Mouse (Mus musculus) embryonic facial prominence, embryonic 11.5 days (tissue): Measurements from ENCODE around the gene Mmp14. TPM values are rescaled to one million over a fixed set of nuclear protein-coding genes. Genes with fewer than 3 reads are reported as not detected.

Source experiments
- ATAC-seq: fragments of 200-750 bp; cut with Nextera tagmentation; replicated peaks from 2 replicates; pipeline ENCODE4 v1.8.0; 2017; ENCODE audit warnings: low read depth; ENCODE audit not compliant: insufficient number of reproducible peaks, low FRiP score, low TSS enrichment
- DNase-seq: peaks from one replicate; pipeline ENCODE4 v3.0.0-alpha.2; 2015; ENCODE audit warnings: low spot score
- H3K27ac ChIP-seq: fragments of 300-500 bp; sonication (generic); replicated peaks from 2 replicates; pipeline ENCODE4 v1.5.1; 2014; ENCODE audit warnings: mild to moderate bottlenecking, low read depth, low read length, control low read depth
- H3K27me3 ChIP-seq: fragments of 300-500 bp; sonication (generic); 2 replicates; pipeline ENCODE4 v1.6.1; 2014; ENCODE audit warnings: mild to moderate bottlenecking, low read length, moderate library complexity, mixed read lengths; ENCODE audit not compliant: control insufficient read depth, insufficient read depth
- H3K36me3 ChIP-seq: fragments of 300-500 bp; sonication (generic); replicated peaks from 2 replicates; pipeline ENCODE4 v1.6.1; 2014; ENCODE audit warnings: low read depth, mild to moderate bottlenecking, low read length, moderate library complexity, mixed read lengths; ENCODE audit not compliant: control insufficient read depth, insufficient read depth
- H3K4me1 ChIP-seq: fragments of 300-500 bp; sonication (generic); 2 replicates; pipeline ENCODE4 v1.6.1; 2014; ENCODE audit warnings: low read length, mixed read lengths; ENCODE audit not compliant: control insufficient read depth, insufficient read depth
- H3K4me2 ChIP-seq: fragments of 300-500 bp; sonication (generic); 2 replicates; pipeline ENCODE4 v1.6.1; 2014; ENCODE audit warnings: low read depth, mild to moderate bottlenecking, control low read depth, low read length, moderate library complexity
- H3K4me3 ChIP-seq: fragments of 300-500 bp; sonication (generic); 2 replicates; pipeline ENCODE4 v1.5.1; 2014; ENCODE audit warnings: low read depth, low read length, control low read depth
- H3K9ac ChIP-seq: fragments of 300-500 bp; sonication (generic); replicated peaks from 2 replicates; pipeline ENCODE4 v1.6.1; 2014; ENCODE audit warnings: mild to moderate bottlenecking, control low read depth, low read length
- H3K9me3 ChIP-seq: fragments of 300-500 bp; sonication (generic); replicated peaks from 2 replicates; pipeline ENCODE4 v1.6.1; 2016; ENCODE audit warnings: mild to moderate bottlenecking, low read length, inconsistent platforms, mixed read lengths; ENCODE audit not compliant: control insufficient read depth
- WGBS: fragments of 180-500 bp; shearing (Covaris S2); extraction: QIAGEN DNeasy Blood & Tissue Kit; methylation state at CpG from one replicate; pipeline ENCODE4 v1.1.7; 2014; 5-methylcytosine and 5-hydroxymethylcytosine counted together
- polyA plus RNA-seq: library from polyadenylated mRNA; unstranded; fragments of >200 nt; fragmentation: Nextera tagmentation; extraction: Ambion mirVana; gene quantifications from 2 replicates; pipeline ENCODE4 v1.2.1, GENCODE M21; 2014

Gene Mmp14
- polyA plus RNA-seq, 1 experiment from 2014 or later, result 91.1 TPM

- Histone ChIP-seq H3K9me3 (no peaks in the 10 kb centered on the region), H3K27ac (no peak overlapping the region), H3K27me3 (peaks cover 10% of the 10 kb centered on the region; the same call in 1 of the 2 replicates), H3K36me3 (no peaks in the 10 kb centered on the region), H3K4me2 (no peak overlapping the region), H3K9ac (no peak overlapping the region), H3K4me1 (peaks cover 4% of the 10 kb centered on the region), H3K4me3 (no peak overlapping the region)
- WGBS, result 60% methylated on average over 4 of the region's 4 CpGs
- ATAC-seq (no peak), DNase-seq (no peak)
These were observed 14.6 kb upstream of the Mmp14 start for GRCm38 (mm10) chr14:54416830-54417229.

GRCm38 (mm10) chr14:54417623-54418081 is 13.8 kb upstream of the Mmp14 start, which contains the start of gene Slc7a7:
Gene Slc7a7, minus strand, starts transcription at chr14:54417780.
- DNase-seq, result peak; percentile 54
- no peaks in the 10 kb centered on the region for H3K9me3 ChIP-seq
- 0 out of 2 replicates have a peak within 1 kb of the TSS, but pooled peaks have one; percentile 16 for H3K4me3 ChIP-seq
- peaks cover 10% of the 10 kb centered on the region; the same call in 1 of the 2 replicates for H3K27me3 ChIP-seq
- H3K36me3 ChIP-seq, result no peaks in the 10 kb centered on the region
- WGBS, result 3% methylated on average over 19 of the region's 19 CpGs
- ATAC-seq, result no peak
- no peak within 1 kb of the TSS for H3K27ac ChIP-seq
- peaks cover 4% of the 10 kb centered on the region for H3K4me1 ChIP-seq
- no peak within 1 kb of the TSS for H3K9ac ChIP-seq
- peak within 1 kb of the TSS; percentile 17; the same call in 1 of the 2 replicates for H3K4me2 ChIP-seq

- DNase-seq (peak; percentile 42), ATAC-seq (no peak)
- Histone ChIP-seq H3K4me3 (no peak overlapping the region), H3K4me1 (no peaks in the 10 kb centered on the region), H3K36me3 (no peaks in the 10 kb centered on the region), H3K9me3 (no peaks in the 10 kb centered on the region), H3K9ac (no peak overlapping the region), H3K27ac (no peak overlapping the region), H3K4me2 (no peak overlapping the region), H3K27me3 (peaks cover 8% of the 10 kb centered on the region; the same call in 1 of the 2 replicates)
- 64% methylated on average over 2 of the region's 2 CpGs for whole genome bisulfite sequencing
These were observed 10.4 kb upstream of the Mmp14 start for GRCm38 (mm10) chr14:54421014-54421413.

- WGBS, result 58% methylated on average over 5 of the region's 5 CpGs
- H3K4me2 ChIP-seq, result no peak overlapping the region
- no peaks in the 10 kb centered on the region for H3K36me3 ChIP-seq
- H3K4me1 ChIP-seq, result no peaks in the 10 kb centered on the region
- H3K4me3 ChIP-seq, result no peak overlapping the region
- DNase-seq (peak; percentile 35), ATAC-seq (no peak)
- no peak overlapping the region for H3K27ac ChIP-seq
- no peak overlapping the region for H3K9ac ChIP-seq
- H3K27me3 ChIP-seq, result no peaks in the 10 kb centered on the region
- H3K9me3 ChIP-seq, result no peaks in the 10 kb centered on the region
These were observed 8.0 kb upstream of the Mmp14 start for GRCm38 (mm10) chr14:54423406-54423805.

GRCm38 (mm10) chr14:54424634-54425033 is 6.8 kb upstream of the Mmp14 start:
- Histone ChIP-seq H3K27ac (no peak overlapping the region), H3K9ac (no peak overlapping the region), H3K9me3 (no peaks in the 10 kb centered on the region), H3K4me3 (no peak overlapping the region), H3K36me3 (no peaks in the 10 kb centered on the region), H3K4me2 (no peak overlapping the region), H3K27me3 (no peaks in the 10 kb centered on the region), H3K4me1 (no peaks in the 10 kb centered on the region)
- WGBS, result 81% methylated on average over 1 of the region's 1 CpGs
- ATAC-seq (no peak), DNase-seq (no peak)

- no peak for ATAC-seq
- no peak overlapping the region for H3K4me2 ChIP-seq
These were observed 5.9 kb upstream of the Mmp14 start for GRCm38 (mm10) chr14:54425540-54425939.

GRCm38 (mm10) chr14:54426003-54426688 is 5.3 kb upstream of the Mmp14 start:
- DNase-seq (no peak), ATAC-seq (no peak; the same call in 1 of the 2 replicates)
- Histone ChIP-seq H3K4me2 (peak overlapping the region; percentile 55), H3K4me1 (no peaks in the 10 kb centered on the region; the same call in 1 of the 2 replicates), H3K27me3 (no peaks in the 10 kb centered on the region), H3K27ac (peak overlapping the region; percentile 22; the same call in 1 of the 2 replicates), H3K9me3 (no peaks in the 10 kb centered on the region), H3K36me3 (no peaks in the 10 kb centered on the region), H3K9ac (peak overlapping the region; percentile 78), H3K4me3 (peak overlapping the region; percentile 72)
- 33% methylated on average over 14 of the region's 14 CpGs for WGBS

More at GRCm38 (mm10) chr14:54425540-54425939, 5.9 kb upstream of the Mmp14 start:
- Histone ChIP-seq H3K36me3 (no peaks in the 10 kb centered on the region), H3K9me3 (no peaks in the 10 kb centered on the region), H3K4me1 (no peaks in the 10 kb centered on the region), H3K4me3 (no peak overlapping the region), H3K27me3 (no peaks in the 10 kb centered on the region), H3K27ac (no peak overlapping the region), H3K9ac (no peak overlapping the region)
- WGBS, result 88% methylated on average over 1 of the region's 1 CpGs
- DNase-seq, result no peak

- peak within 1 kb of the TSS; percentile 72 for H3K4me3 ChIP-seq
- H3K27ac ChIP-seq, result peak within 1 kb of the TSS; percentile 22
- peak within 1 kb of the TSS; percentile 78 for H3K9ac ChIP-seq
- peak within 1 kb of the TSS; percentile 55 for H3K4me2 ChIP-seq
- no peaks in the 10 kb centered on the region for H3K27me3 ChIP-seq
- H3K4me1 ChIP-seq, result no peaks in the 10 kb centered on the region; the same call in 1 of the 2 replicates
- under 1% methylated on average over 48 of the region's 48 CpGs for WGBS
- peak; percentile 97 for DNase-seq
- H3K9me3 ChIP-seq, result no peaks in the 10 kb centered on the region
- ATAC-seq, result peak; percentile 77
- H3K36me3 ChIP-seq, result no peaks in the 10 kb centered on the region
These were observed 4.6 kb upstream of the Mmp14 start, which contains the start of gene Mrpl52 for GRCm38 (mm10) chr14:54426689-54427398. Gene Mrpl52, plus strand, starts transcription at chr14:54426909.
